Mouse (Mus musculus): ENCODE measurements around the gene Cd68. TPM values are rescaled to one million over a fixed set of nuclear protein-coding genes. Genes with fewer than 3 reads are reported as not detected.

Gene Cd68
- polyA plus RNA-seq, 1 experiment from 2014 or later, result 4.4 TPM

DNA sequence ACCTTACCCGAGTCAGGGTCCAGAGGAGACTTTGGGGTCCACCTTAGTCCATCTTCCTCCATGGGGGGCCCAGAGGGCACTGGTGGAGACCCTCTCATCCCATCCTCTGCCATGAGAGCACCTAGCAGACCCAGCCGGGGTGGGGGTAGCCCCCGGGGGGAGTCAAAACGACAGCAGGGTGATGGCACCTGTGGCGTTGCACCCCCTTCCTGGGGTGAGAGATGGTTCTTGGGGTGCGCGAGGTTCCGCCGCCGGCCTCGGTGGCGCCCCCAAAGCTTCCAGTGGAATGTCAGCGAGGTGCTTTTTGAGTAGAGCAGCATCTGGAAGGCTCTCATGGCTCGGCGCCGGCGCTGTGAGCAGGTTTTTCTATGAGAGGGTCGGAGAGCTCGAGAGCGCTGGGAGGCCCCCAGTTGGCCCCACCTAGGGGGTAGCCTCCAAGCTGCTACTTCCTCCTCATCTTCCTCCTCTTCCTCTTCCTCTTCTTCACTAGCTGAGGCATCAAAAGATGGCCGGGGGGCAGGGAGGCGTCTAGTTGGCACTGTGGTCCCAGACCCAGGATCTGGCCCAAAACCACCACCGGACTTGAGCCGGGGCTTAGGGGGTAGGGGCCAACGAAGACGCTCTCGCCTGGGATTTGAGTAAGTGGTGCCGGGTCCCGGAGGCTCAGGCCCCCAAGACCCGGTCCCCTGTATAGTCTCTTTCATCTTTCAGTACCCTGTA is 14.3 kb upstream of the Cd68 start:
- Histone ChIP-seq H3K36me3 (ENCODE audit: poor library complexity, severe bottlenecking) (peaks cover 51% of the 10 kb centered on the region), H3K4me2 (peak overlapping the region; percentile 97), H3K4me1 (peaks cover 33% of the 10 kb centered on the region), H3K9ac (peak overlapping the region; percentile 88; the same call in 1 of the 2 replicates), H3K27me3 (no peaks in the 10 kb centered on the region), H3K4me3 (peak overlapping the region; percentile 78), H3K9me3 (replicated peaks) (no peaks in the 10 kb centered on the region), H3K27ac (no peak overlapping the region)
- ATAC-seq, result no peak
- WGBS, result 93% methylated on average over 30 of the region's 30 CpGs

GRCm38 (mm10) chr11:69679144-69679543 is 13.2 kb upstream of the Cd68 start:
- peaks cover 63% of the 10 kb centered on the region for H3K36me3 ChIP-seq (ENCODE audit: poor library complexity, severe bottlenecking)

GRCm38 (mm10) chr11:69672211-69672706 is 6.3 kb upstream of the Cd68 start, which contains the start of gene Eif4a1:
Eif4a1 (minus strand) TSS chr11:69672423.
- peaks cover 75% of the 10 kb centered on the region for H3K36me3 ChIP-seq (ENCODE audit: poor library complexity, severe bottlenecking)
- peak; percentile 97 for ATAC-seq
- no peaks in the 10 kb centered on the region for H3K9me3 ChIP-seq (replicated peaks)

More at GRCm38 (mm10) chr11:69679144-69679543, 13.2 kb upstream of the Cd68 start:
- WGBS, result 93% methylated on average over 2 of the region's 2 CpGs
- no peak overlapping the region for H3K4me2 ChIP-seq
- no peak overlapping the region for H3K4me3 ChIP-seq
- H3K27me3 ChIP-seq, result no peaks in the 10 kb centered on the region
- ATAC-seq, result no peak
- H3K9ac ChIP-seq, result no peak overlapping the region
- peaks cover 33% of the 10 kb centered on the region for H3K4me1 ChIP-seq
- no peak overlapping the region for H3K27ac ChIP-seq
- no peaks in the 10 kb centered on the region for H3K9me3 ChIP-seq (replicated peaks)

DNA sequence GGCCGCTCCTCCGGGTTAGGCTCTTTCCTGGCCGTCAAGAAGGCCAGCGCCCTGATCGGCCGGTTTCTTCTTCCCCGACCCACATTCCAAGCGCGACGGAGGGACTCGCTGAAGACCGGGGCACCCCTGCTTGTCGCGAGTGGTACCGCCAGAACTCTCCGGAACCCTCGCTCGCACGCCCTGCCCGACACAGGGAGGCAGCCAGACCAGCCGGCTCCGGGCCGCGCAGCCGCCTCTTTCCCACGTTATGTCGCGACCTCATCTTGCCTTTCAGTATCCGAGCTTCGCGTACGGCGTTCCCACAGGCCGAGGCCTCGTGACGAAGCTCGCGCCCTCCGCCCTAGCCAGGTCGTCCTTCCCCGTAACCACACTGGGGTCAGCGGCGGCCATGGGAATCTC is 5.8 kb upstream of the Cd68 start:
- peak overlapping the region; percentile 97 for H3K4me2 ChIP-seq
- WGBS, result under 1% methylated on average over 43 of the region's 43 CpGs
- H3K9me3 ChIP-seq (replicated peaks), result no peaks in the 10 kb centered on the region
- ATAC-seq, result peak; percentile 6; the same call in 1 of the 2 replicates
- peak overlapping the region; percentile 100 for H3K9ac ChIP-seq
- peaks cover 31% of the 10 kb centered on the region for H3K4me1 ChIP-seq
- no peaks in the 10 kb centered on the region for H3K27me3 ChIP-seq
- H3K27ac ChIP-seq, result peak overlapping the region; percentile 98
- H3K36me3 ChIP-seq (ENCODE audit: poor library complexity, severe bottlenecking), result peaks cover 74% of the 10 kb centered on the region
- peak overlapping the region; percentile 100 for H3K4me3 ChIP-seq

More at GRCm38 (mm10) chr11:69672211-69672706, 6.3 kb upstream of the Cd68 start, which contains the start of gene Eif4a1:
- peak within 1 kb of the TSS; percentile 97 for H3K4me2 ChIP-seq
- peak within 1 kb of the TSS; percentile 100 for H3K4me3 ChIP-seq
- peak within 1 kb of the TSS; percentile 98 for H3K27ac ChIP-seq
- H3K9ac ChIP-seq, result peak within 1 kb of the TSS; percentile 100
- WGBS, result under 1% methylated on average over 36 of the region's 36 CpGs
- H3K27me3 ChIP-seq, result no peaks in the 10 kb centered on the region
- H3K4me1 ChIP-seq, result peaks cover 31% of the 10 kb centered on the region

DNA sequence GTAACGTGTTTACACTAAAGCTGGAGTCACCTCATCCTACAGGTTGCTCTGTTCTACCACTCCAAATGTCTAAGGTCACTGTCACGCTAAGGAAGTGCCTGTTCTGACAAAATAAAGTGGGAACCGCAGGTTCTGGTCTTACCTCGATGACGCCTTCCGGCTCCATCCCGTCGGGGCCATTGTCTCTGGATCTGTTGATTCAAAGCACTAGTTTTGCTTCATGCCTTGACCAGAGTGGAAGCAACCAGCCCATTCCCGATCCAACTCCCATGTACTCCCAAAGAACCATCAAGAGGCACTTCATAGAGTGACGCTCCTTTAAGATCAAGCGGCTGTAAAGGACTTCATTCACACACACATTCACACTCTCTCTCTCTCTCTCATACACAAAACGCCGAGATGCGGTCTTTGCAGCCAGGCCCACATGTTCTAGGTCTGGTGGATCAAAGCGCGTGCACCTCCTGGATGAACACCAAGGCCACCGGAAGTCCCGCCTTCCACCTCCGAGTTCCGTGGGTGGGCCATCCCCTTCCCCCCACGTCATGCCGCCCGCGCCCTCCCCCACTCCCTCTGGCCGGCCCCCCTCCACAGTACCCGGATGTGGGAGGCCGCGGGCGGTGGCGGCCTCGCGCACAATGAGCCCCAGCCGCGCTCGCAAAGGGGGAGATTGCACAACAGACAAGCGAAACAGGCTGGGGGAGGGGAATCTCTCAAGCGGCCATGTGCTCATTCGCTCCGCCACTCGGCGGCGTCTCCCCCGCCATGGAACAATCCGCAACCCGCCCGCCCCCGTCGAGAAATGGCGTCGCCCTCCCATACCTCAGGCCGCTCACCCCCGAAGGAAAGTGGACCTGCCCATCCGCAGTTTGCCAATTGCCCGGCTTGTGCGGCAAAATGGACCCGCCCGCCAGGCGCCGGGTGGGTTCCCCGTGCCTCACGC is 5.1 kb upstream of the Cd68 start:
- peak; percentile 73 for ATAC-seq
- Histone ChIP-seq H3K9me3 (replicated peaks) (no peaks in the 10 kb centered on the region), H3K4me2 (peak overlapping the region; percentile 97), H3K27me3 (no peaks in the 10 kb centered on the region), H3K4me1 (peaks cover 31% of the 10 kb centered on the region), H3K27ac (peak overlapping the region; percentile 98), H3K36me3 (ENCODE audit: poor library complexity, severe bottlenecking) (peaks cover 74% of the 10 kb centered on the region), H3K4me3 (peak overlapping the region; percentile 100), H3K9ac (peak overlapping the region; percentile 100)
- under 1% methylated on average over 50 of the region's 61 CpGs for WGBS

DNA sequence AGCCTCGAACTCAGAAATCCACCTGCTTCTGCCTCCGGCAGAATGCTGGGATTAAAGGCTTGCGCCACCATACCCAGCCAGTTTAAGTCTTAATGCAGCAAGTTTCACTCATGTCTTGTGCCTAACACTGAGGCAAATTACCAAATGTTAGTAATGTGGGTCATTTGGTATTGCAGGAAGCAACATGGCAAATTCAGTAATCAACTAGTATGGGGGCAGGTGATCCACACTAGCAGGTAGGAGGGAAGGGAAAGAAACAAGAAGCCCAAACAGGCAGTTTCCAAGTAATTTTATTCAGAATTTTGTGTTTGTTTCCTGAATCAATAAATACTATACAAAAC is 682 bp upstream of the Cd68 start:
- 83% methylated on average over 3 of the region's 3 CpGs for WGBS
- Histone ChIP-seq H3K4me2 (no peak overlapping the region), H3K9me3 (replicated peaks) (no peaks in the 10 kb centered on the region), H3K4me1 (peaks cover 32% of the 10 kb centered on the region), H3K4me3 (no peak overlapping the region), H3K9ac (no peak overlapping the region), H3K36me3 (ENCODE audit: poor library complexity, severe bottlenecking) (peaks cover 72% of the 10 kb centered on the region), H3K27ac (no peak overlapping the region), H3K27me3 (no peaks in the 10 kb centered on the region)
- no peak for ATAC-seq

DNA sequence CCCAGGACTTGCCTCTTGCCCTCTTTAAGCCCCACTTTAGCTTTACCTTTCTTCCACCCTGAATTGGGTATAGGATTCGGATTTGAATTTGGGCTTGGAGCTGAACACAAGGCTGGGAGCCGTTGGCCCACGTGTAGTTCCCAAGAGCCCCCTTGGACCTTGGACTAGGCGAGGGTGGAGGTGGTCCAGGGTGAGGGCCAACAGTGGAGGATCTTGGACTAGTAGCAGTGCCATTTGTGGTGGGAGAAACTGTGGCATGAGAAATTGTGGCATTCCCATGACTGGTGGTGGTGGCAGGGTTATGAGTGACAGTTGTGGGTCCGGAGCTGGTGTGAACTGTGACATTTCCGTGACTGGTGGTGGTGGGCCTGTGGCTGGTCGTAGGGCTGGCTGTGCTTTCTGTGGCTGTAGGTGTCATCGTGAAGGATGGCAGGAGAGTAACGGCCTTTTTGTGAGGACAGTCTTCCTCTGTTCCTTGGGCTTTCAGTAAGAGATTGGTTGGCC is 444 bp downstream of the Cd68 start:
- Histone ChIP-seq H3K4me3 (no peak overlapping the region), H3K9ac (no peak overlapping the region), H3K4me1 (peaks cover 37% of the 10 kb centered on the region), H3K36me3 (ENCODE audit: poor library complexity, severe bottlenecking) (peaks cover 68% of the 10 kb centered on the region), H3K4me2 (no peak overlapping the region), H3K27me3 (no peaks in the 10 kb centered on the region), H3K27ac (peak overlapping the region; percentile 19; the same call in 1 of the 2 replicates), H3K9me3 (replicated peaks) (no peaks in the 10 kb centered on the region)
- WGBS, result 75% methylated on average over 9 of the region's 9 CpGs
- ATAC-seq, result no peak

DNA sequence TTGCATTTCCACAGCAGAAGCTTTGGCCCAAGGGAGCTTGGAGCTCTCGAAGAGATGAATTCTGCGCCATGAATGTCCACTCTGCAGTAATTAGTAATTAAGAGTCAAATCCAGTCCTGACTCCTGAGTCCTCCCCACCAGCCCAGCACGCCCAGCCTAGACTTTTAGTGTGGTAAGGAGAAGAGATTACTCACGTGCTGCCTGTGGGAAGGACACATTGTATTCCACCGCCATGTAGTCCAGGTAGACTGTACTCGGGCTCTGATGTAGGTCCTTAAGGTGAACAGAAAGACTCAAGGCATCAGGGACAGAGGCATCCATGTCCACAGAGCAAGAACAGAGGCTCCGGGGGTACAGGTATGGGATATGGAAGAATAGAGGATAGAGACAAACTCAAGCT is 1.1 kb downstream of the Cd68 start:
- H3K27ac ChIP-seq, result 0 out of 2 replicates have a peak overlapping the region, but pooled peaks have one; percentile 97
- peaks cover 68% of the 10 kb centered on the region for H3K36me3 ChIP-seq (ENCODE audit: poor library complexity, severe bottlenecking)

DNA sequence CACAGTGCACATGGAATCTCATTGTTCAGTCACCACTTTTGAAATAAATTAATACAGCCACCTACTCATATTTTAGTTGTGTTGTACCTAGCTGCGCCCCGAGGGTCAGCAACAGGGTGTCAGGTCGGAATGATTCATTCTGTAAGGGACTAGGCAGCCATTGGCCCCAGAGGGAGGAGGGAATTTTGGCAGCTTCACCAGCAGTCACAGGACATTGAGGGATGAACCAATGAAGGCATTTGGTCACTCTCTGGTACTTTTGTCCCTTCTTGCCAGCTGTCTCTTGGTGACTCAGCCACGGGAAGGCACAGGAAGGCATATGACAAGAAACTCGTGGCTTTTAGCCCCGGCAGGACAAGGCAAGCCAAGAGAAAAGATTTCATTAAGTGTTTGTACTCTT is 2.2 kb downstream of the Cd68 start:
- no peak overlapping the region for H3K4me3 ChIP-seq
- H3K9ac ChIP-seq, result no peak overlapping the region
- H3K4me2 ChIP-seq, result no peak overlapping the region
- H3K9me3 ChIP-seq (replicated peaks), result no peaks in the 10 kb centered on the region
- ATAC-seq, result no peak
- peaks cover 64% of the 10 kb centered on the region for H3K36me3 ChIP-seq (ENCODE audit: poor library complexity, severe bottlenecking)
- no peaks in the 10 kb centered on the region for H3K27me3 ChIP-seq
- WGBS, result 91% methylated on average over 6 of the region's 6 CpGs
- H3K27ac ChIP-seq, result peak overlapping the region; percentile 97
- H3K4me1 ChIP-seq, result peaks cover 24% of the 10 kb centered on the region

More for the DNA sequence above, 1.1 kb downstream of the Cd68 start:
- Histone ChIP-seq H3K4me2 (no peak overlapping the region), H3K4me3 (no peak overlapping the region), H3K27me3 (no peaks in the 10 kb centered on the region), H3K9me3 (replicated peaks) (no peaks in the 10 kb centered on the region), H3K9ac (no peak overlapping the region), H3K4me1 (peaks cover 34% of the 10 kb centered on the region)
- WGBS, result 93% methylated on average over 7 of the region's 7 CpGs
- ATAC-seq, result no peak

DNA sequence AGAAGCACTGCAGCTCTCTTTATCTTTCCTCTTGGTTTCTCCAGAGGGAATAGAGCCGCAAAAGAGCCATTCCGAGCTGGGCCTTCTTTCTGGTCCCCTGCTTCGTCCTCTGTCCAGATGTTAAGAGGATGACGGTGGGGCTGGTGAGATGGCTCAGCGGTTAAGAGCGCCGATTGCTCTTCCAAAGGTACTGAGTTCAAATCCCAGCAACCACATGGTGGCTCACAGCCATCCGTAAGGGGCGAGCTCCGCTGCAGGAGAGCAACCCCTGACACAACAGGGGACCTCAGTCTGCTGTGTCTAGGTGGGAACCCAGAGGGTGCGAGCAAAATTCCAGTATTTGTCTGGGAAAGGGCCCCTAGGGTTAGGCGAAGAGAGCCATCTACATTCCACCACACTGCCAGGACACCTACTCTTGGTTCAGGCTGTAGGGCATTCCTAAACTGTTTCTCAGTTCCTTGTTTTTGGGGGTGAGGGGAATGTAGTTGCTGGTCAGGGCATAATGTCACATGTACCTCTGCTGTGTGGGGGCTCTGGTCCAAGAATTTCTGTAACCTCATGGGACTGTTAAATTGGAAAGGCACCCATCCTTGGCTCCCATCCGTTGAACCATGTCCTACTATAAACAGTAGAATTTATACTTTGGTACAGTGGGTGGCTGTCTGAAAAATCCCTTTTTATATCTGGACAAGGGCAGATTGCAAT is 2.8 kb downstream of the Cd68 start:
- Histone ChIP-seq H3K36me3 (ENCODE audit: poor library complexity, severe bottlenecking) (peaks cover 64% of the 10 kb centered on the region), H3K27ac (peak overlapping the region; percentile 97), H3K9me3 (replicated peaks) (no peaks in the 10 kb centered on the region), H3K4me3 (peak overlapping the region; percentile 57), H3K27me3 (no peaks in the 10 kb centered on the region), H3K4me2 (peak overlapping the region; percentile 61), H3K4me1 (peaks cover 22% of the 10 kb centered on the region), H3K9ac (peak overlapping the region; percentile 71)
- WGBS, result 69% methylated on average over 13 of the region's 13 CpGs
- peak; percentile 9 for ATAC-seq

DNA sequence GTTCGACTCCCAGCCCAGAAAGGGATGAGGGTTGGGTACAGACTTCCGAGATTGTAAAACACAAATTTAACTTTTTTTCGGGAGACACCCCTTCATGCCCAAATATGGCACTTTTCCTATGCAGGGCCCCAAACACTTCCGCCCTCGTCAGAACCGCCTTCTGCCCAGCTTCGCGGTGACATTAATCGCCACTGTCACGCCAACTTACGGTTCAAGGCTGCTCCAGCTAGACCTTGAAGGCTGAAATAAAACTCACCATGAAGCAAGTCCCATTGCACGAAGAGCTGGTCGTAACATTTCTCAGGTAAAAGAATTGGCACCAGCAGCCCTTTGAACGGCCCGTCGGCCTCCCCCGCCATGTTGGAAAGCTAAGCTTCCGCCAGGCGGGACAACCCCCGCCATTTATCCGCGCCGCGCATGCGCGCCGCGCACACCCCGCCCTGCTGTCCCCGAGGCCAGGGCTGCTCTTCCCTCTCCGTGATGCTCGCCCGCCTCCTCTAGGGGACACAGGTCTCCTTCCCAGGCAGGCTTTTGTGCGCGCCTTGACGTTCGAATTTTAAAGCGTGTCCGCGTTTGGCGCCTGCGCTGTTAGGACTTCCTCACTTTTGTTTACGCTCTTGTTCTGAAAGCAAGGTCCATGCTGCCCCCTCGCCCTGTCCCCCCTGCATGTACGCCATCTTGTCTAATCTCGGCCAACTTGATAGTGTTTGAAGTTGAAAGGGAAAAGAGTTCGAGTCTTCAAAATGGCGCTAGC is 3.6 kb downstream of the Cd68 start, which contains the start of gene Mpdu1:
TSS of gene Mpdu1 (minus strand) at position 430 of the 754 bp plus-strand sequence.
- Histone ChIP-seq H3K27me3 (no peaks in the 10 kb centered on the region), H3K4me1 (peaks cover 22% of the 10 kb centered on the region), H3K9ac (peak within 1 kb of the TSS; percentile 71), H3K4me3 (peak within 1 kb of the TSS; percentile 57), H3K36me3 (ENCODE audit: poor library complexity, severe bottlenecking) (peaks cover 64% of the 10 kb centered on the region), H3K9me3 (replicated peaks) (no peaks in the 10 kb centered on the region), H3K27ac (peak within 1 kb of the TSS; percentile 97), H3K4me2 (peak within 1 kb of the TSS; percentile 61)
- peak; percentile 96 for ATAC-seq
- WGBS, result under 1% methylated on average over 48 of the region's 48 CpGs
